Mouse (Mus musculus) effector memory CD4-positive, alpha-beta T cell, adult 5 months (primary cell): Measurements from ENCODE around the gene Yy1. TPM values are rescaled to one million over a fixed set of nuclear protein-coding genes. Genes with fewer than 3 reads are reported as not detected.

Experiments used
- polyA plus RNA-seq: library from polyadenylated mRNA; unstranded; fragments of 100-300 nt; shearing (Covaris generic); gene quantifications from one replicate; pipeline ENCODE4 v1.2.1, GENCODE M21; 2017

The Yy1 gene
- 18.0 TPM for polyA plus RNA-seq

DNA sequence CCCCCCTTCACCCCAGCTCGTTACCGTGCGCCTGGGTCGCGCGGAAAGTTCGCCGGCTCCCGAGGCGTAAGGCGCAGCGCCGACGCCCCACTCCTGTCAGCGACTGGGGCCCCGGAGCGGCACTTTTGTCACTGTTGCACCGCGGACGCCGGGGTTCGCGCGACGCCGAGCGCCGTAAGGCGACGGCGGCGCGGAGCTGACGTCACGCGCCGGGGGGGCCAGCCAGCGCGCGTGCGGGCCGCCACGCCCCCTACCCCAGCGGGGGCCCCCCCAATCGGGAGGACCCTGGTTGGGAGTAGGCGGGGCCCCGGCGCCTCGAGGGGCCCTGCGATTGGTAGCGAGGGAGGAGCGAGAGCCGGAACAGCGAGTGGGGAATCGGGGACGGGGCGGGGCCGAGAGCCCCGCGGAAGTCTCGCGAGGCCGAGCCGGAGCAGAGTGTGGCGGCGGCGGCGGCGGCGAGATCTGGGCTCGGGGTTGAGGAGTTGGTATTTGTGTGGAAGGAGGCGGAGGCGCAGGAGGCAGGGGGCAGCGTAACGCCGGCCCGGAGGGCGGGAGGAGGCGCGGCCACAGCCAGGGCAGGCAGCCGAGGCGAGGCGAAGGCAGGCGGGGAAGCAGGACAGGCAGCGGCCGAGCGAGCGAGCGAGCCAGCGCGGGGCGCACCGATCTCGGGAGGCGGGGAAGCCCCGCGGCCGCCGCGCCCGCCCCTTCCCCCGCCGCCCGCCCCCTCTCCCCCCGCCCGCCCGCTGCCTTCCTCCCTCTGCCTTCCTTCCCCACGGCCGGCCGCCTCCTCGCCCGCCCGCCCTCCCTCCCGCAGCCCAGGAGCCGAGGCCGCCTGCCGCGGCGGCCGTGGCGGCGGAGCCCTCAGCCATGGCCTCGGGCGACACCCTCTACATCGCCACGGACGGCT is at the start of gene Yy1:
Gene Yy1 (plus strand): TSS at position 428 of the 907 bp plus-strand sequence.

GRCm38 (mm10) chr12:108835840-108836409 is 43.2 kb downstream of the Yy1 start, which contains the start of the genes Slc25a29 and Slc25a47:
Gene Slc25a29, minus strand, starts transcription at chr12:108835883.
Gene Slc25a47, plus strand, starts transcription at chr12:108836046.

Other genes with a start within 250 kb of the Yy1 start
- 363 TPM for gene Evl, start 238.3 kb upstream of the Yy1 start, polyA plus RNA-seq
- 0.51 TPM for gene Degs2, start 90.7 kb upstream of the Yy1 start, polyA plus RNA-seq
- 5.3 TPM for gene Slc25a29, start 42.9 kb downstream of the Yy1 start, polyA plus RNA-seq
- gene Slc25a47, start 43.1 kb downstream of the Yy1 start, polyA plus RNA-seq: 0.85 TPM
- 6.5 TPM for gene Wdr25, start 100.7 kb downstream of the Yy1 start, polyA plus RNA-seq
- gene Wars, start 101.2 kb downstream of the Yy1 start, polyA plus RNA-seq: 36.5 TPM